Mouse (Mus musculus) embryonic fibroblast, embryonic 13.5 days (primary cell): ENCODE data around the gene Slbp. TPM values are rescaled to one million over a fixed set of nuclear protein-coding genes. Genes with fewer than 3 reads are reported as not detected.

ENCODE experiments used
- H3K27ac ChIP-seq: 2 replicates; pipeline ENCODE4 v1.5.1; 2012; ENCODE audit warnings: low read length, control low read depth, inconsistent platforms; ENCODE audit not compliant: insufficient read depth
- H3K4me1 ChIP-seq: 2 replicates; pipeline ENCODE4 v1.6.1; 2011; ENCODE audit warnings: low read length; ENCODE audit not compliant: control insufficient read depth, insufficient read depth
- H3K4me3 ChIP-seq: 2 replicates; pipeline ENCODE4 v1.5.1; 2011; ENCODE audit warnings: mild to moderate bottlenecking, control low read depth, low read length; ENCODE audit not compliant: insufficient read depth
- CTCF ChIP-seq: IDR thresholded peaks from 2 replicates; pipeline ENCODE4 v1.5.1; 2011; ENCODE audit warnings: mild to moderate bottlenecking, control low read depth, low read length, moderate library complexity, borderline replicate concordance; ENCODE audit not compliant: insufficient read depth
- POLR2A ChIP-seq: IDR thresholded peaks from 2 replicates; pipeline ENCODE4 v1.6.1; 2011; ENCODE audit warnings: low read depth, mild to moderate bottlenecking, control low read depth, low read length, moderate library complexity
- polyA plus RNA-seq: library from polyadenylated mRNA; stranded (reverse); fragments of >200 nt; gene quantifications from 2 replicates; pipeline ENCODE4 v1.2.4, GENCODE M21; 2011; ENCODE audit warnings: low read depth; ENCODE audit not compliant: missing spikeins, insufficient read length

The Slbp gene
- polyA plus RNA-seq, 1 experiment = 67.7 TPM

DNA sequence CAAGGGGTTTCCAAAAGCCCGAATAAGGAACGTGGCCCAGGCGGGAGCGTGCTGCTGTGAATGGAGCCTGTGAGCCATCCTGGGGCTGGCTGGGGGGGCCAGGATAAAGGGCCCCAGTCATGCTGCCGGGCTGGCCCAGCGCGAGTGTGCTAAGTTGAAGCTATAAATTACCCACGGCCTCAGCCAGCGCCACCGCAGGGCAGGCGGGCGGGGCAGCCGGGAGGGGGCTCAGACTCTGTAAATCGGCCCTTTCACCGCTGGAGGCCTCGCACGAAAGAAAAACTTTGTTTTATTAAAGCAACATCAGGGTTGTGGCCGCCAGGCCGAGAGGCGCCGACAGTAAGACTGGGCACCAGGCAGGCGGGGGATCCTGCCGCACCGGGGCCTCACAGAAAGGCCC is 40.0 kb upstream of the Slbp start:
- H3K4me3 ChIP-seq = no peak overlapping the region
- no peaks in the 10 kb centered on the region for H3K4me1 ChIP-seq
- TF ChIP-seq POLR2A (no peak), CTCF (no peak)
- H3K27ac ChIP-seq = no peak overlapping the region

DNA sequence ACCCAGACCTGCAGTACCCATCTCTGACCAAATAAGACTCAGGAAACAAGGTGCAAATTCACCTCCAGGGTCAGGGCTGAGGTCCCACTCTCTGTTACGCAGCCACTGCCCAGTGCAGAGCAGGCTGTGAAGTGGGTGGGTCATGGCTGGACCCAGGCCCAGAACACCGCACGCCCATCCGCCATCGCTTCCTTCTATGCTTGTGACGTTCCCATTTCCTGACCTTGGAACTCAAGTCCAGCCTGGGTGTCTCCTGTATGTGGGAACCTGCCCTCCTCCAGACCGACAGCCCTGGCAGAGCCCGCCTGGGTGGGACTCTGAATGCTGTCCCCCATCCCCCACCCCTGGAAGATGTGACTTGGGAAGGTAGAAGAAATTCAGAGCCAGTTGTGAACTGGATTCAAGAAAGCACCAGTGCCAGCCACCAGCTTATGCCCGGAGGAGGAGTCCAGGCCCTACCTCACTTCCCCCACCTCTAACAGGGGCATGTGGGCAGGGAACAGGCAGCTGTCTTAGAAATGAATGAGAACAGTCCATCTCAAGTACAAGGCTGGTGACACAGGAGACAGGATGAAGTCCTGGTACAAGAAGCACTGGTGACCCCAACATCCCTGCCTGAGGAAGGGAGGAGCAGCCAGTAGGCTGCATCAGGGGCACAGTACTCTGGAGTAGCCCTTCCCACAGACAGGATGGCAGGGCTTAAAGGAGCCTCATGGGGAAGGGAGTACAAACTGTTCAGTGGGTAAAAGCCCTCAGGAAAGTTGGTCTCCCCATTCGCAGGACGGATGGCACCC is 37.7 kb upstream of the Slbp start:
- no peak overlapping the region for H3K27ac ChIP-seq
- TF ChIP-seq POLR2A = no peak
- TF ChIP-seq CTCF = no peak
- no peaks in the 10 kb centered on the region for H3K4me1 ChIP-seq
- H3K4me3 ChIP-seq = no peak overlapping the region

DNA sequence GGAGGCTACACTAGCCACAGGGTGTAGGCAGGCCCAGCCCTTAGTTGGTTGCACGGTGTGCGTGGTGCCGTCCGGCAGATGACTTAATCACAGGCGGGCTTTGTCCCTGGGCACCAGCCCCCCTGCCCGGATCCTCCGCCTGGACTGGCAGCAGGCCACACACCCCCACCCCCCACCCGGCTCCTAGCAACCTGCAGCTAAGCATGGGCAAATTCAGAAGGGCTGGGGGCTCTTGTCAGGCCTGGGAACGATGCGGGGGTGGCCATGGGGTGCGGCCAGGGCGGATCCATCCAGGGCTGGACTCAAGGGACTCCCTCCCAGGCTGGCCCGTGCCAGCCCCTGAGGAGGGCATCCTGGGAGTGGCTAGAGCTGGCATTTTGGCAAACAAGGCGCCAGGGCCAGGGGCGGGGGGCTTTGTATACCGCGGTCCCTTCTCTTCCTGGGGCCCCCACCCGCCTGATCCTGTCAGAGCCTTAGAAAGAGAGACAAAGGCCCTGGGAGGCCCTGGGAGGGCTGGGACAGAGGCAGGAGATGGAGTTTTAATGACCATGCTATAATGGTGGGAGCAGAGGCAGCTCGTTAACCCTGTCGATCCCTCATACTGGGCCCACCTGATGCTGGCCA is 37.0 kb upstream of the Slbp start:
- H3K4me1 ChIP-seq = no peaks in the 10 kb centered on the region
- H3K27ac ChIP-seq = no peak overlapping the region
- TF ChIP-seq CTCF (no peak), POLR2A (no peak)

DNA sequence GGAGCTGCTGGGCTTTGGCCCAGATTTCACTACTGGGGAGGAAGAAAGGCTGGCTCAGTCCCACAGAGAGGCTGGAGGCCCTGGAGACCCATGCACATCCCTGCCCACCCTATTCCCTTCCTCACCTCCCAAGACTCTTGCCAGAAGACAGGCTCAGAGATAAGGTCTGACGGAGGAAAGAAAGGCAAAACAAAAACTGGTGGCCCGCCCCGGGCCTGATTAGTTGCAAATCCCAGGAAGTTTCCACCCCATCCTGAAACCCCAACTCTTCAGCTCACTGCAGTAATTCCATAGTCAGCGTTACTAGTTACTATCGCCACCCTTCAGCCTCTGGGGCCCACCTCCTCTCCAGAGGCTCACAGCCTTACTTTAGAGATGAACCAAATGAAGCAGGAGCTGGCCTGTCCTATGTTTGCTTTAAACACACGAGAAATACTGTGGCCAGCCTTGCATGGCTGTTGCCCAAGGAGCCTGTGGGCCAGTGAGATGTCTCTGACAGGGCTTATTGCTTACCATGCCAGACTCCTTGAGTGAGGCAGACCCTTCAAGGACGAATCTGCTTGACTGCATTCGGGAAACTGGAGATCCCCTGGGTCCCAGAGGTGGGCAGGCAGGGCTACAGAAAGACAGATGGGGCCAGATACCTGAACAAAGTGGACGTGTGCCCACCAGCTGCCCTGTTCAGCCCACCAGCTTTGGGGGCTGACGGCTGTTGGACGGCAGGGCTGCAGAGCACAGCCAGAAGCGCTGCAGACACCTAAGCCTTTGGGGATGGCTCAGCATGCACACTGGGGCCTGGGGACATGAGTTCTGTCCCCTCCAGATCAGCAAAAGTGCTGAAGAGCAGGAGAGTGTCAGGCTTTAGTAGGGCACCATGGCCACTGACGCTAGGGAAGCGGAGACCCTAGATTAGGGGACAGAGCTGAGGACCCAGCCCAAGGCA is 36.2 kb upstream of the Slbp start:
- H3K27ac ChIP-seq = no peak overlapping the region
- no peak overlapping the region for H3K4me3 ChIP-seq
- H3K4me1 ChIP-seq = no peaks in the 10 kb centered on the region
- TF ChIP-seq CTCF = no peak
- no peak for TF ChIP-seq POLR2A

More for the DNA sequence above, 37.0 kb upstream of the Slbp start:
- H3K4me3 ChIP-seq = no peak overlapping the region

DNA sequence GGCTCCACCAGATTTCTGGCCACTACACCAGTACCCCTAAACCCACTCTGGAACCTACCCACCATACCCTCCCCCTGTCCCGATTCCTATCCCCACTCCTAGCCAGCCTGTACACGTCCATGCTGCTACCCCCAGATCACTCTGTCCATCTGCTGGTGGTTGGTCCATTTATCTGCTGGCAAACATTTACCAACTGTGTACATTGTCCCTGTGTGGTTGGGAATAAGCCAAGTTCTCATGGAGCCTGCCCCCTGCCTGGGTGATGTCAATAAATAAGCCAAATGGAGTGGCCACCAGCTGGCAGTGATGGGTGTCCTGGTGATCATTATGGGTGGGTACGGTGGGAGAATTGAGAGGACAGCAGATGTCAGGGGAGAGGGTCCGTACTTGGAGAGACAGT is 34.8 kb upstream of the Slbp start:
- TF ChIP-seq CTCF (no peak), POLR2A (no peak)
- no peaks in the 10 kb centered on the region for H3K4me1 ChIP-seq
- H3K4me3 ChIP-seq = no peak overlapping the region
- no peak overlapping the region for H3K27ac ChIP-seq

DNA sequence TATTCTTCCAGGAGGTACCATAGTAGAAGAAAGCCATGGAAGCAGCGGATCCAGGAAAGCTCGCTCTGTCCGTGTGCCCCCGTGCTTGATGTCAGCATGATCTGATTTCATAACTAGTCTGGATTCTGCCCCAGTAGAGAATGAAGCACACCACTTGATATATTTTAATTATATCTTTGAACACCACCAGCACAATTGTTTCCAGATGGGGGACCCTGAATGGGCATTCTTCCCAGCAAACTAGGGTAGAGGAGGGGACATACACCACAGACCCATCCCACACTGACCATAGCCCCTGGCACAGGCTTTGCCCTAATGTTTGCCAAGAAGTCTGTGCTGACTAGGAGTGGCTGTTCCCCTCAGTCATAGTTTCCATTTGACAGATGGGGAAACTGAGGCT is 32.6 kb upstream of the Slbp start:
- Histone ChIP-seq H3K27ac (no peak overlapping the region), H3K4me3 (no peak overlapping the region), H3K4me1 (no peaks in the 10 kb centered on the region)
- TF ChIP-seq CTCF = no peak
- no peak for TF ChIP-seq POLR2A

DNA sequence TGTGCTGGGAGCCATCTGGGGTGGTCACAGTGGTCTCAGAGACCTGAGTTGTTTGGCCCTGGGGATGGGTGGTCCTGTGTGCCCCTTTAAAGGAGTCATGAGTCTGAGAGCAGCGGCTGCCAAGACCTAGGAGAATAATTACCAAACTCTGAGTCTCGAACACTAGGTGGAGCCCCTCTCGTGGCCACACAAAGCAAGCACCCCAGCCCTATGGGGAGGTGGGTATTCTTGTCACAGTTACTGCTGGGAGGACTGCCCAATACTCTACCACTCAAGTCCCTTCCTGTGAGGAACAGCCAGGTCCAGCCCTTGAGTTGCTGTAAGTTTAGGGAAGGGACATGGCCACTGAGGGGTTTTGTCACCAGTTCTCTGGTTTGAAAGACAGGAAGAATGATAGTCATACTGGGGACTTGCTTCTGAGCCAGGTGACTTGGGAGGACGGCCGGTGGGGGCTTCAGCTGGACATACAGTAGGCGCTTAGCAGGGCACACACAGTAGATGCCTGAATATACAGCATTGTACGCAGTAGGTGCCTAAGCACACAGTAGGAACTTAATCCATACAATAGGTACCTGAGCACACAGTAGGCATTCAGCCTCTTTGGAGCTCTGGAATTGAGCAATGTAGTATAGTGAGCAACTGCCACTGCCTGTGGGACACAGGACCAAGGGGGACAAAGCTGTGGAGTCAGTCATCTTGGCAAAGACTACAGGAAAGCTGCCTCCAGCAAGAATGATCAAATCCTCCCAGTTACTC is 31.7 kb upstream of the Slbp start:
- Histone ChIP-seq H3K4me3 (no peak overlapping the region), H3K4me1 (no peaks in the 10 kb centered on the region), H3K27ac (no peak overlapping the region)
- TF ChIP-seq POLR2A (no peak), CTCF (peak; percentile 34; the same call in 1 of the 2 replicates)

DNA sequence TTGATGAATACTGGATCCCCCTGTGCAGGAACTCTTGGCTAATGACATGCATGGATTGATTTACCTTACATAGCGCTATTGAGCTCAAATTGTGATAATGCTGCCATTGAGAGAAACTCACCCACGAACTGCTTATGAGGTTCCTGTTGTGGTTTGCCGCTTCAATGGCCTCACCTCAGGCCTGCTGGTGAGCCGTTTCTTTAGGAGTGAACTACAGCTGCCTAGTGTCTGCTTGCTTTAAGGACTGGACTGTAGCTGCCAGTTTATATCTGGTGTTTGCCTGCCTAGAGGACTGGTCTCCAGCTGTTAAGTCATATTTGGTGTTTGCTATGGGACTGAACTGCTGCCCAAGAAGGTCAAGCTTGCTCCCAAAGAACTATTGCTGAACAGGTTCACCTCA is 30.6 kb upstream of the Slbp start:
- TF ChIP-seq POLR2A (no peak), CTCF (no peak)
- Histone ChIP-seq H3K4me1 (no peaks in the 10 kb centered on the region), H3K27ac (no peak overlapping the region), H3K4me3 (no peak overlapping the region)
